ENCODE assay signal across 23 mouse cellular contexts in the genomic region with DNA sequence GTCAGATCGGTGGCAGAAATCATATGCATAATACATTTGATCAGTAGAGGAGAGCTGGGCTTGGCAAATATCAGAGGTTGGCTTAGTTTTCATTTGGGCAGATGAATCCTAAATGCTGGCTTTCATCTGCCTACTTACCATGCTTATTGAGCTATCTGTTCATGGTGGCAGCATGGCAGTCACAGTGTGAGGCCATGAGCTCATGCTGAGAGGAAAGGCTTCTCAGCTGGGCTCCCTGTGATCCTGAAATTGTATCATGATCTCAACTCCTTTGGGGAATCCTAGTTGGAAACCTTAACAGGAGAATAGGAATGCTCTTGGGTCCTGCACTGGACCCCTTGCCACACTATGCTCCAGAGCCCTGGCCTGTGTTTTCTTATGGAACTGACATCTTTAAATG.
DNase-seq lines count a peak whose midpoint lies in the region; ATAC-seq and TF ChIP-seq lines count a peak whose summit lies in the region.
"Had no signal": no experiment of that assay in that cellular context is flagged by ENCODE, and none has a peak within 500 bp of the region (broad histone marks: within the 10 kb centered on the region; RNA-seq: fewer than 3 reads in every experiment).

No protein-coding gene starts in this region.

- H3K4me1 ChIP-seq in forebrain, postnatal 0 days (ENCODE audit: insufficient read depth): peaks cover 7% of the 10 kb centered on the region; the same call in 1 of the 2 replicates
- H3K4me1 ChIP-seq in forebrain, embryonic 15.5 days: peaks cover 15% of the 10 kb centered on the region

- H3K9ac ChIP-seq in forebrain, postnatal 0 days: no peak overlapping the region
- no peak overlapping the region for H3K9ac ChIP-seq in forebrain, embryonic 15.5 days (replicated peaks)
- H3K9ac ChIP-seq: embryonic facial prominence, embryonic 13.5 days; forebrain, embryonic 12.5 days; hindbrain, embryonic 12.5 days; hindbrain, embryonic 15.5 days had no signal

- WGBS in forebrain, postnatal 0 days: 58% methylated on average over 1 of the region's 1 CpGs
- 58% methylated on average over 1 of the region's 1 CpGs for WGBS in forebrain, embryonic 15.5 days

- no peak for TF ChIP-seq POLR2A in brain, embryonic 14.5 days (IDR thresholded peaks at IDR 0.05; ENCODE audit: borderline replicate concordance, extremely low read depth, insufficient read depth, insufficient read length, poor library complexity, severe bottlenecking)

- no peak for ATAC-seq in cerebellum, adult (ENCODE audit: insufficient number of reproducible peaks, low FRiP score, low TSS enrichment)
- no peak for ATAC-seq in forebrain, postnatal 0 days
- ATAC-seq in forebrain, embryonic 15.5 days (replicated peaks): no peak
- no peak for ATAC-seq in frontal cortex, adult (ENCODE audit: low TSS enrichment)
- ATAC-seq: CD4-positive, CD25-positive, alpha-beta regulatory T cell, adult 4 months; intestine, postnatal 0 days had no signal

- H3K36me3 ChIP-seq in forebrain, postnatal 0 days (ENCODE audit: insufficient read depth): no peaks in the 10 kb centered on the region
- H3K36me3 ChIP-seq in forebrain, embryonic 15.5 days: no peaks in the 10 kb centered on the region
- H3K36me3 ChIP-seq: embryonic facial prominence, embryonic 13.5 days; forebrain, embryonic 12.5 days; hindbrain, embryonic 12.5 days; hindbrain, embryonic 15.5 days had no signal

- H3K4me3 ChIP-seq in forebrain, postnatal 0 days (ENCODE audit: low read depth, low read length): no peak overlapping the region
- no peak overlapping the region for H3K4me3 ChIP-seq in forebrain, embryonic 15.5 days
- H3K4me3 ChIP-seq: embryonic facial prominence, embryonic 13.5 days; forebrain, embryonic 12.5 days; gastrocnemius, adult 2 months; hindbrain, embryonic 12.5 days; hindbrain, embryonic 15.5 days had no signal

- no peak for TF ChIP-seq CTCF in forebrain, postnatal 0 days (IDR thresholded peaks at IDR 0.05; ENCODE audit: low read depth)
- no peak for TF ChIP-seq CTCF in brain, embryonic 14.5 days (IDR thresholded peaks at IDR 0.05; ENCODE audit: borderline replicate concordance, extremely low read depth, insufficient read depth, insufficient read length)

- no peaks in the 10 kb centered on the region for H3K27me3 ChIP-seq in forebrain, postnatal 0 days (ENCODE audit: insufficient read depth, low read length)
- H3K27me3 ChIP-seq in forebrain, embryonic 15.5 days: no peaks in the 10 kb centered on the region
- H3K27me3 ChIP-seq: embryonic facial prominence, embryonic 13.5 days; hindbrain, embryonic 12.5 days; hindbrain, embryonic 15.5 days had no signal

- no peak overlapping the region for H3K27ac ChIP-seq in forebrain, postnatal 0 days (ENCODE audit: low read depth, low read length)
- no peak overlapping the region for H3K27ac ChIP-seq in forebrain, embryonic 15.5 days (replicated peaks)
- H3K27ac ChIP-seq: embryonic facial prominence, embryonic 13.5 days; forebrain, embryonic 12.5 days; gastrocnemius, adult 2 months; hindbrain, embryonic 12.5 days; hindbrain, embryonic 15.5 days had no signal

- no peak overlapping the region for H3K4me2 ChIP-seq in forebrain, postnatal 0 days (ENCODE audit: low read depth)
- no peak overlapping the region for H3K4me2 ChIP-seq in forebrain, embryonic 15.5 days (replicated peaks)
- H3K4me2 ChIP-seq: embryonic facial prominence, embryonic 13.5 days; forebrain, embryonic 12.5 days; heart, embryonic 11.5 days; hindbrain, embryonic 12.5 days; hindbrain, embryonic 15.5 days had no signal

- no peaks in the 10 kb centered on the region for H3K9me3 ChIP-seq in forebrain, postnatal 0 days (ENCODE audit: low read length)
- H3K9me3 ChIP-seq in forebrain, embryonic 15.5 days: no peaks in the 10 kb centered on the region
- H3K9me3 ChIP-seq: embryonic facial prominence, embryonic 13.5 days; forebrain, embryonic 12.5 days; hindbrain, embryonic 12.5 days; hindbrain, embryonic 15.5 days had no signal

- DNase-seq in cerebellum, postnatal 25 days: peak; percentile 18 to 21
- DNase-seq in forebrain, postnatal 0 days: peak; percentile 18
- DNase-seq in brain, adult 2 months (ENCODE audit: low read depth, low spot score): peak; percentile 16
- DNase-seq in brain, embryonic 14.5 days (ENCODE audit: low read depth): peak; percentile 41
- DNase-seq in frontal cortex, postnatal 14 days (ENCODE audit: low spot score in 2 of 2): no peak
- DNase-seq: adrenal gland, adult 2 months; adrenal gland, postnatal 14 days; cerebellum, adult 2 months; cerebellum, adult 9-11 months; gastrocnemius, adult 2 months; gastrocnemius, postnatal 14 days; heart, adult 11 months; kidney, adult 2 months had no signal

Comparison
In these comparisons a context has a peak if more than half of its experiments do, and no peak if none do; other contexts are left out.
1. DNase-seq: peak in cerebellum, postnatal 25 days (2 of 2), forebrain, postnatal 0 days (single experiment), brain, adult 2 months (single experiment) and brain, embryonic 14.5 days (single experiment); none in frontal cortex, postnatal 14 days (0 of 2).